Mouse (Mus musculus): ENCODE results near the gene Npw.
A peak's percentile ranks its signal among the peaks of the same experiment; 100 is the strongest.

GRCm38 (mm10) chr17:24676187-24676586, 17.9 kb upstream of the Npw start:
- TF ChIP-seq CTCF (IDR thresholded peaks at IDR 0.05; ENCODE audit: borderline replicate concordance, control insufficient read depth, extremely low read depth, insufficient read depth, low read length, poor library complexity) (peak; percentile 61; the same call in 1 of the 2 replicates), POLR2A (IDR thresholded peaks at IDR 0.05; ENCODE audit: control insufficient read depth, extremely low read depth, insufficient read depth, low read length, poor library complexity) (no peak)

All from thymus, adult 2 months (tissue).